Mouse (Mus musculus) midbrain, embryonic 15.5 days (tissue): ENCODE results near the gene Ces2f. TPM values are rescaled to one million over a fixed set of nuclear protein-coding genes. Genes with fewer than 3 reads are reported as not detected.

Experiments used
- ATAC-seq: fragments of 200-750 bp; cut with Nextera tagmentation; replicated peaks from 2 replicates; pipeline ENCODE4 v1.8.0; 2017; ENCODE audit warnings: moderate TSS enrichment
- H3K27ac ChIP-seq: fragments of 300-500 bp; sonication (generic); 2 replicates; pipeline ENCODE4 v1.5.1; 2015; ENCODE audit warnings: mild to moderate bottlenecking, inconsistent platforms
- H3K27me3 ChIP-seq: fragments of 300-500 bp; sonication (generic); replicated peaks from 2 replicates; pipeline ENCODE4 v1.6.1; 2015; ENCODE audit warnings: inconsistent platforms
- H3K36me3 ChIP-seq: fragments of 300-500 bp; sonication (generic); replicated peaks from 2 replicates; pipeline ENCODE4 v1.6.1; 2015; ENCODE audit warnings: inconsistent platforms
- H3K4me1 ChIP-seq: fragments of 300-500 bp; sonication (generic); 2 replicates; pipeline ENCODE4 v1.6.1; 2015; ENCODE audit warnings: inconsistent platforms
- H3K4me2 ChIP-seq: fragments of 300-500 bp; sonication (generic); 2 replicates; pipeline ENCODE4 v1.6.1; 2015; ENCODE audit warnings: inconsistent platforms, mild to moderate bottlenecking, moderate library complexity
- H3K4me3 ChIP-seq: fragments of 300-500 bp; sonication (generic); 2 replicates; pipeline ENCODE4 v1.5.1; 2015; ENCODE audit warnings: mild to moderate bottlenecking, inconsistent platforms
- H3K9ac ChIP-seq: fragments of 300-500 bp; sonication (generic); 2 replicates; pipeline ENCODE4 v1.6.1; 2015; ENCODE audit warnings: mild to moderate bottlenecking, inconsistent platforms
- H3K9me3 ChIP-seq: fragments of 300-500 bp; sonication (generic); 2 replicates; pipeline ENCODE4 v1.6.1; 2016; ENCODE audit warnings: inconsistent platforms
- WGBS: fragments of 180-500 bp; shearing (Covaris S2); methylation state at CpG from one replicate; pipeline ENCODE4 v1.1.7; 2015; ENCODE audit warnings: mixed read lengths; 5-methylcytosine and 5-hydroxymethylcytosine counted together
- polyA plus RNA-seq: library from polyadenylated mRNA; unstranded; fragments of >200 nt; fragmentation: Nextera tagmentation; extraction: Ambion mirVana; gene quantifications from 2 replicates; pipeline ENCODE4 v1.2.1, GENCODE M21; 2015

The Ces2f gene
- polyA plus RNA-seq, 1 experiment from 2014 or later: not detected

DNA sequence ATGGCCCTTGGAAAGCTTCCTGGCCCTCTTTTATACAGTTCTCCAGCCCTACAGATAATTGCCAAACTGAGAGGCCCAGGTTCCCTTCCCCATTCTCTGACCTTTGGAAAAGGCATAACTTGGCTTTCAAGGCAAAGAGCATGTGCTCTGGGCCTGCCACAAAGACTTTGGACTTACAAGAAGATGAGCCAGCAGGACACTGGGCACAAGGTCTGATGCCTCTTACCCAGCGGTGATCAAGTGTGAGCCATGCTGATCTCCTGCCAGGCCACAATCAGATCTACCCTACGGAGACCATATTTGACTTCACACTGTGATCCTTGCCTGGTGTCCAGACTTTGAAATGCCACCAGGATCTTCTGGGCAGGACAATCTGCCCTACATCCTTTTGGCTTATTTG lies 37.8 kb downstream of the Ces2f start:
- 92% methylated on average over 2 of the region's 2 CpGs for WGBS
- Histone ChIP-seq H3K9ac (no peak overlapping the region), H3K27me3 (no peaks in the 10 kb centered on the region), H3K36me3 (no peaks in the 10 kb centered on the region), H3K4me3 (no peak overlapping the region), H3K9me3 (no peaks in the 10 kb centered on the region), H3K4me2 (no peak overlapping the region), H3K4me1 (no peaks in the 10 kb centered on the region), H3K27ac (no peak overlapping the region)
- no peak for ATAC-seq

GRCm38 (mm10) chr8:104998191-104998590 lies 51.0 kb downstream of the Ces2f start:
- Histone ChIP-seq H3K4me2 (no peak overlapping the region), H3K27ac (no peak overlapping the region), H3K9me3 (no peaks in the 10 kb centered on the region), H3K27me3 (no peaks in the 10 kb centered on the region), H3K36me3 (no peaks in the 10 kb centered on the region), H3K9ac (no peak overlapping the region), H3K4me3 (no peak overlapping the region), H3K4me1 (no peaks in the 10 kb centered on the region)
- no peak for ATAC-seq
- WGBS: 84% methylated on average over 6 of the region's 6 CpGs

- ATAC-seq: no peak
- Histone ChIP-seq H3K9me3 (no peaks in the 10 kb centered on the region), H3K27me3 (no peaks in the 10 kb centered on the region), H3K9ac (no peak overlapping the region), H3K36me3 (no peaks in the 10 kb centered on the region), H3K4me2 (no peak overlapping the region), H3K4me3 (no peak overlapping the region), H3K4me1 (no peaks in the 10 kb centered on the region), H3K27ac (no peak overlapping the region)
- WGBS: 91% methylated on average over 6 of the region's 6 CpGs
Measured at GRCm38 (mm10) chr8:104999183-104999582, 52.0 kb downstream of the Ces2f start.

DNA sequence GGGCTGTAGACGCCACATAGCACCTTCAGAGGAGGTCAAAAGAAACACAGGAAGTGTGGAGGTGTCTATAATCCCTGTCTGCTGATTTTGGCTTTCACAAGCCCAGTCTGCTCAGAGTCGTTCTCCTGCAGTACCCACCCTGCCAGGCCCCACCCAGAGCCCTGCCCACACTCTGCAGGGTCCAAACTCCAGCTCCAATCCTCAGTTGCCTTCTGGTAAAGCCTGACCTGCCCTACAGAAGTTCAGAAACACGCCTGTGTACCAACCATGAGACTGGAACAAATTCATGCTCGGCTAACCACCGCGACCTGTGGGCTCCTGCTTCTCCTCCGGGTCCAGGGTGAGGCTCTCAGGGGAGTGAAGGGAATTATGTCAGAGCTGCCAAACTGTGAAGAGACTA lies 53.4 kb downstream of the Ces2f start, which contains the start of gene Ces2h:
TSS of gene Ces2h (plus strand) at position 268 of the 400 bp plus-strand sequence.
- H3K9ac ChIP-seq: no peak within 1 kb of the TSS
- ATAC-seq: no peak
- 89% methylated on average over 7 of the region's 7 CpGs for whole genome bisulfite sequencing

More for the DNA sequence above, 53.4 kb downstream of the Ces2f start, which contains the start of gene Ces2h:
- H3K27ac ChIP-seq: no peak within 1 kb of the TSS
- no peak within 1 kb of the TSS for H3K4me2 ChIP-seq
- no peak within 1 kb of the TSS for H3K4me3 ChIP-seq
- H3K9me3 ChIP-seq: no peaks in the 10 kb centered on the region
- no peaks in the 10 kb centered on the region for H3K27me3 ChIP-seq
- H3K4me1 ChIP-seq: no peaks in the 10 kb centered on the region
- H3K36me3 ChIP-seq: no peaks in the 10 kb centered on the region

Other genes with a start within 250 kb of the Ces2f start
- not detected in 2 replicates for gene Ces2a, start 213.4 kb upstream of the Ces2f start, polyA plus RNA-seq
- gene Ces2b, start 115.8 kb upstream of the Ces2f start, polyA plus RNA-seq: 0.28 and 0.42 TPM in 2 replicates
- gene Ces2c, start 100.3 kb upstream of the Ces2f start, polyA plus RNA-seq: not detected in 2 replicates
- not detected in 2 replicates for gene Ces2e, start 21.1 kb upstream of the Ces2f start, polyA plus RNA-seq
- 0.08 TPM in 1 of 2 replicates, not detected in the other for gene Ces2g, start 14.4 kb downstream of the Ces2f start, polyA plus RNA-seq
- not detected in 2 replicates for gene Ces2h, start 53.5 kb downstream of the Ces2f start, polyA plus RNA-seq
- gene Ces3a, start 101.2 kb downstream of the Ces2f start, polyA plus RNA-seq: not detected in 2 replicates
- gene Ces3b, start 136.4 kb downstream of the Ces2f start, polyA plus RNA-seq: not detected in 2 replicates
- 0.06 TPM in 1 of 2 replicates, not detected in the other for gene Ces4a, start 184.4 kb downstream of the Ces2f start, polyA plus RNA-seq
- gene Cbfb, start 223.3 kb downstream of the Ces2f start, polyA plus RNA-seq: 20.3 and 22.5 TPM in 2 replicates